Mouse (Mus musculus) erythroblast, embryonic 14.5 days (primary cell): ENCODE measurements around the gene Fkbp5. TPM values are rescaled to one million over a fixed set of nuclear protein-coding genes. Genes with fewer than 3 reads are reported as not detected.

Source experiments
- H3K27me3 ChIP-seq: 2 replicates; pipeline ENCODE4 v1.6.1; 2012; ENCODE audit warnings: inconsistent platforms; ENCODE audit not compliant: control insufficient read depth
- H3K36me3 ChIP-seq: 2 replicates; pipeline ENCODE4 v1.6.1; 2012; ENCODE audit warnings: mild to moderate bottlenecking, inconsistent platforms; ENCODE audit not compliant: control insufficient read depth
- H3K4me1 ChIP-seq: 2 replicates; pipeline ENCODE4 v1.6.1; 2012; ENCODE audit warnings: inconsistent platforms; ENCODE audit not compliant: control insufficient read depth
- H3K4me3 ChIP-seq: replicated peaks from 2 replicates; pipeline ENCODE3; 2012; ENCODE audit warnings: moderate library complexity, mild to moderate bottlenecking, inconsistent platforms
- H3K9me3 ChIP-seq: 2 replicates; pipeline ENCODE4 v1.6.1; 2012; ENCODE audit warnings: low read length, inconsistent platforms, mixed read lengths; ENCODE audit not compliant: control insufficient read depth
- GATA1 ChIP-seq: IDR thresholded peaks from 2 replicates; pipeline ENCODE4 v1.6.1; 2012; ENCODE audit warnings: low read length, inconsistent platforms, mixed read lengths
- TAL1 ChIP-seq: IDR thresholded peaks from 3 replicates; pipeline ENCODE4 v1.6.1; 2012; ENCODE audit warnings: low read length, inconsistent platforms, mixed read lengths
- polyA plus RNA-seq: library from polyadenylated mRNA; stranded (reverse); fragments of >175 nt; gene quantifications from 2 replicates; pipeline ENCODE4 v1.2.3, GENCODE M21; 2012

Fkbp5 gene
- polyA plus RNA-seq, 1 experiment: 0.32 TPM

- TF ChIP-seq TAL1 (no peak), GATA1 (no peak)
- H3K36me3 ChIP-seq: no peaks in the 10 kb centered on the region
These were observed 128.8 kb downstream of the Fkbp5 start for GRCm38 (mm10) chr17:28388534-28388933.

GRCm38 (mm10) chr17:28386150-28386905 is 131.0 kb downstream of the Fkbp5 start:
- no peaks in the 10 kb centered on the region for H3K36me3 ChIP-seq
- peaks cover 35% of the 10 kb centered on the region for H3K27me3 ChIP-seq
- no peaks in the 10 kb centered on the region; the same call in 1 of the 2 replicates for H3K9me3 ChIP-seq
- no peak overlapping the region for H3K4me3 ChIP-seq
- TF ChIP-seq GATA1 (no peak), TAL1 (no peak)
- H3K4me1 ChIP-seq: no peaks in the 10 kb centered on the region; the same call in 1 of the 2 replicates

More at GRCm38 (mm10) chr17:28388534-28388933, 128.8 kb downstream of the Fkbp5 start:
- H3K9me3 ChIP-seq: no peaks in the 10 kb centered on the region
- H3K4me3 ChIP-seq: no peak overlapping the region
- H3K27me3 ChIP-seq: peaks cover 40% of the 10 kb centered on the region
- peaks cover 1% of the 10 kb centered on the region; the same call in 1 of the 2 replicates for H3K4me1 ChIP-seq

GRCm38 (mm10) chr17:28384298-28384697 is 133.0 kb downstream of the Fkbp5 start:
- H3K4me1 ChIP-seq: no peaks in the 10 kb centered on the region; the same call in 1 of the 2 replicates
- H3K27me3 ChIP-seq: peaks cover 31% of the 10 kb centered on the region
- no peak overlapping the region for H3K4me3 ChIP-seq
- no peaks in the 10 kb centered on the region for H3K36me3 ChIP-seq
- H3K9me3 ChIP-seq: no peaks in the 10 kb centered on the region; the same call in 1 of the 2 replicates
- no peak for TF ChIP-seq GATA1
- no peak for TF ChIP-seq TAL1

- no peaks in the 10 kb centered on the region for H3K36me3 ChIP-seq
- no peak for TF ChIP-seq GATA1
- no peak for TF ChIP-seq TAL1
- H3K27me3 ChIP-seq: peaks cover 22% of the 10 kb centered on the region
- no peaks in the 10 kb centered on the region; the same call in 1 of the 2 replicates for H3K9me3 ChIP-seq
- no peak overlapping the region for H3K4me3 ChIP-seq
- peaks cover 7% of the 10 kb centered on the region for H3K4me1 ChIP-seq
These were observed 137.1 kb downstream of the Fkbp5 start for GRCm38 (mm10) chr17:28380255-28380654.

- TF ChIP-seq GATA1 (no peak), TAL1 (no peak)
- H3K27me3 ChIP-seq: peaks cover 38% of the 10 kb centered on the region
These were observed 141.7 kb downstream of the Fkbp5 start for GRCm38 (mm10) chr17:28375592-28376061.

GRCm38 (mm10) chr17:28374494-28374893 is 142.8 kb downstream of the Fkbp5 start:
- Histone ChIP-seq H3K9me3 (no peaks in the 10 kb centered on the region), H3K4me1 (peaks cover 19% of the 10 kb centered on the region), H3K4me3 (no peak overlapping the region), H3K36me3 (no peaks in the 10 kb centered on the region), H3K27me3 (peaks cover 38% of the 10 kb centered on the region)
- TF ChIP-seq TAL1 (no peak), GATA1 (no peak)

More at GRCm38 (mm10) chr17:28375592-28376061, 141.7 kb downstream of the Fkbp5 start:
- H3K36me3 ChIP-seq: no peaks in the 10 kb centered on the region
- no peak overlapping the region for H3K4me3 ChIP-seq
- H3K4me1 ChIP-seq: peaks cover 19% of the 10 kb centered on the region
- H3K9me3 ChIP-seq: no peaks in the 10 kb centered on the region

- Histone ChIP-seq H3K36me3 (no peaks in the 10 kb centered on the region), H3K4me1 (peaks cover 19% of the 10 kb centered on the region), H3K4me3 (no peak overlapping the region), H3K27me3 (peaks cover 38% of the 10 kb centered on the region), H3K9me3 (no peaks in the 10 kb centered on the region)
- TF ChIP-seq TAL1 (no peak), GATA1 (no peak)
These were observed 143.5 kb downstream of the Fkbp5 start for GRCm38 (mm10) chr17:28373821-28374220.

GRCm38 (mm10) chr17:28371941-28372340 is 145.4 kb downstream of the Fkbp5 start:
- no peaks in the 10 kb centered on the region for H3K36me3 ChIP-seq

GRCm38 (mm10) chr17:28371286-28371685 is 146.0 kb downstream of the Fkbp5 start:
- peaks cover 29% of the 10 kb centered on the region for H3K27me3 ChIP-seq
- H3K36me3 ChIP-seq: no peaks in the 10 kb centered on the region
- H3K4me3 ChIP-seq: no peak overlapping the region
- peaks cover 24% of the 10 kb centered on the region for H3K4me1 ChIP-seq
- TF ChIP-seq TAL1: no peak
- no peak for TF ChIP-seq GATA1
- no peaks in the 10 kb centered on the region for H3K9me3 ChIP-seq

More at GRCm38 (mm10) chr17:28371941-28372340, 145.4 kb downstream of the Fkbp5 start:
- H3K4me3 ChIP-seq: no peak overlapping the region
- H3K9me3 ChIP-seq: no peaks in the 10 kb centered on the region
- peaks cover 24% of the 10 kb centered on the region for H3K4me1 ChIP-seq
- peaks cover 32% of the 10 kb centered on the region for H3K27me3 ChIP-seq
- no peak for TF ChIP-seq GATA1
- TF ChIP-seq TAL1: no peak
